Mouse (Mus musculus): ENCODE results near the gene Zmiz1. TPM values are rescaled to one million over a fixed set of nuclear protein-coding genes. Genes with fewer than 3 reads are reported as not detected.

Gene Zmiz1
- total and polyA plus RNA-seq, 3 experiments, result 3.7 to 45.8 (median 11.1) TPM

DNA sequence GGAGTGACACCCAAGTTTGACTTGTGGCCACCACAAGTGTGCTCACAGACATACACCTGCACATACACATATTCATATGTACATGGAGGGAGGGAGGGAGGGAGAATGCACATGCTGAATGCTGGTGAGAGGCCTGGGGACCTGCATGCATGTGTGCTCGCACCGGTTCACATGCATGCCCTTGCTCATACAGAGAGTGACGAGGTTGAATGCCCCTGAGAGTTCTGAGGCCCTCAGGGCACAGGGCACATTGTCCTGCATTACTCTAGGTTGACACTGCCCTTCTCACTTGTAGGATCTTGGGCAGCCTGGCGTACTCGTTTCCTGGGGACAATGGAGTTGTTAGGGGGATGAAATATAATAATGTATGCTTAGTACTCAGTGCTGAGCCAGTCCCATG lies 23.4 kb downstream of the Zmiz1 start:
- no peak for DNase-seq (ENCODE audit: extremely low read depth)
- in situ Hi-C loops (cut with MboI; ENCODE audit: low pct_ligation_motif_present, low pct_unique_long_range_greater_than_20kb, low sequenced_read_pairs), result loop anchor here (5.0 kb wide), 1 partner anchor 35 kb away; no protein-coding TSS in a partner anchor
- Histone ChIP-seq H3K27me3 (replicated peaks) (no peaks in the 10 kb centered on the region), H3K4me3 (replicated peaks in 1 of 3; ENCODE audit: low read depth in 2 of 3, low read length in 2 of 3, poor library complexity in 1 of 3) (peak overlapping the region in 1 of 3 experiments; percentile 17), H3K36me3 (replicated peaks in 1 of 2; ENCODE audit: control insufficient read depth in 1 of 2, insufficient read depth in 1 of 2, low read length in 1 of 2) (peaks cover 0 to 16% of the 10 kb centered on the region in 2 experiments), H3K4me1 (ENCODE audit: control insufficient read depth in 1 of 2, insufficient read depth in 2 of 2) (peaks cover 59 to 98% of the 10 kb centered on the region in 2 experiments), H3K9me3 (replicated peaks; ENCODE audit: low read length) (no peaks in the 10 kb centered on the region), H3K27ac (ENCODE audit: insufficient read depth, low read depth) (peak overlapping the region; percentile 91), H3K79me2 (replicated peaks; ENCODE audit: control insufficient read depth, extremely low read depth, insufficient read depth, poor library complexity, severe bottlenecking) (peaks cover 72% of the 10 kb centered on the region), H3K4me2 (ENCODE audit: insufficient read depth, low read depth, poor library complexity, severe bottlenecking) (peak overlapping the region; percentile 89; the same call in 1 of the 2 replicates), H3K9ac (ENCODE audit: insufficient read depth, low read depth) (peak overlapping the region; percentile 37; the same call in 1 of the 2 replicates)
- TF ChIP-seq GABPA (IDR thresholded peaks at IDR 0.05; ENCODE audit: insufficient replicate concordance, low read depth, low read length), result no peak
- TF ChIP-seq MEF2A (IDR thresholded peaks at IDR 0.05; ENCODE audit: borderline replicate concordance, low read depth, low read length), result no peak
- TF ChIP-seq JUN (IDR thresholded peaks at IDR 0.05; ENCODE audit: insufficient read depth, low read depth, low read length), result no peak
- no peak for TF ChIP-seq NELFE (IDR thresholded peaks at IDR 0.05; ENCODE audit: low read depth, low read length)
- TF ChIP-seq PAX5 (IDR thresholded peaks at IDR 0.05; ENCODE audit: low read length), result no peak
- no peak; the same call in 1 of the 2 replicates for TF ChIP-seq MXI1 (IDR thresholded peaks at IDR 0.05; ENCODE audit: low read depth, low read length)
- TF ChIP-seq RAD21 (IDR thresholded peaks at IDR 0.05; ENCODE audit: low read depth, low read length), result no peak
- no peak for TF ChIP-seq KAT2A (IDR thresholded peaks at IDR 0.05; ENCODE audit: insufficient replicate concordance, low read length)
- no peak for TF ChIP-seq USF2 (conservative IDR thresholded peaks at IDR 0.05; ENCODE audit: low read depth, low read length)
- TF ChIP-seq UBTF (IDR thresholded peaks at IDR 0.05; ENCODE audit: low read depth, low read length), result 0 out of 2 replicates have a peak, but pooled peaks have one; percentile 6
- TF ChIP-seq IRF4 (IDR thresholded peaks at IDR 0.05; ENCODE audit: low read depth, low read length), result peak; percentile 49; the same call in 1 of the 2 replicates
- no peak for TF ChIP-seq ZKSCAN1 (IDR thresholded peaks at IDR 0.05; ENCODE audit: borderline replicate concordance, low read depth, low read length)
- 0 out of 2 replicates have a peak, but pooled peaks have one; percentile 40 for TF ChIP-seq MYC (IDR thresholded peaks at IDR 0.05; ENCODE audit: low read depth, low read length)
- no peak for TF ChIP-seq ZC3H11A (IDR thresholded peaks at IDR 0.05; ENCODE audit: low read depth, low read length)
- no peak for TF ChIP-seq SMC3 (IDR thresholded peaks at IDR 0.05; ENCODE audit: low read depth, low read length)
- peak; percentile 90 for TF ChIP-seq BHLHE40 (IDR thresholded peaks at IDR 0.05; ENCODE audit: low read depth, low read length)
- TF ChIP-seq MAFK (IDR thresholded peaks at IDR 0.05; ENCODE audit: insufficient replicate concordance, low read length), result no peak
- TF ChIP-seq EP300 (IDR thresholded peaks at IDR 0.05; ENCODE audit: low read length), result peak; percentile 47; the same call in 1 of the 2 replicates
- TF ChIP-seq ZNF384 (IDR thresholded peaks at IDR 0.05; ENCODE audit: low read depth, low read length), result no peak
- peak; percentile 60 for TF ChIP-seq ETS1 (conservative IDR thresholded peaks at IDR 0.05; ENCODE audit: low read depth, low read length)
- TF ChIP-seq ELF1 (IDR thresholded peaks at IDR 0.05; ENCODE audit: low read depth, low read length), result no peak
- TF ChIP-seq JUND (conservative IDR thresholded peaks at IDR 0.05; ENCODE audit: low read depth, low read length), result no peak
- no peak for TF ChIP-seq HCFC1 (IDR thresholded peaks at IDR 0.05; ENCODE audit: low read depth, low read length)
- no peak for TF ChIP-seq POLR2A (IDR thresholded peaks at IDR 0.05; ENCODE audit: low read depth, low read length)
- 0 out of 2 replicates have a peak, but pooled peaks have one; percentile 34 for TF ChIP-seq TCF12 (IDR thresholded peaks at IDR 0.05; ENCODE audit: low read depth, low read length)
- no peak for TF ChIP-seq CHD2 (IDR thresholded peaks at IDR 0.05; ENCODE audit: low read length)
- dilution Hi-C loops (cut with MboI; ENCODE audit: extremely low pct_ligation_motif_present, extremely low pct_unique_long_range_greater_than_20kb, low sequenced_read_pairs), result no loop called here

Measured in CH12.LX (cell line).